Mouse (Mus musculus): ENCODE measurements at regions not wholly inside any gene's neighbourhood (a gene's known extent, or its start where the extent isn't known, plus 50 kb on each side); places are given as distances from the start of the nearest gene placed in this dataset.
A peak's percentile ranks its signal among the peaks of the same experiment; 100 is the strongest.

DNA sequence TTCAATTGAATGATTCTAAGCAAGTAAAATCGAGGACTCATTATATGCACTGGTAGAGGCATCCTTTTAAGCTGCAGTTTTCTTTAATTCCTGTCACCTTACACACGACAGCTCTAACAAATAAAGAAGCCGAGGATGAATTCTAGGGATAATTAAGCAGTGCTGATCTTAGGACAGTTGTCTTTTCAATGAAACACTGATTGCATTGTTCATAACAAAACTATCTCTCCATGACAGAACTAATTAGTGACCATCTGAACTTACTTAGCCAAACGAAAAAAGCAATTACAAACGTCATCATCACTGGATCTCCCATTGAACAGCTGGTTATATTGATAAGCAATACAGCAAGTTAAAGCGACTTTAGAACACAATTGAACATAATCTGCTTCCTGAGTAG lies 1579.7 kb upstream of the G6pd2 start:
- no peak for DNase-seq (ENCODE audit: low spot score)

DNA sequence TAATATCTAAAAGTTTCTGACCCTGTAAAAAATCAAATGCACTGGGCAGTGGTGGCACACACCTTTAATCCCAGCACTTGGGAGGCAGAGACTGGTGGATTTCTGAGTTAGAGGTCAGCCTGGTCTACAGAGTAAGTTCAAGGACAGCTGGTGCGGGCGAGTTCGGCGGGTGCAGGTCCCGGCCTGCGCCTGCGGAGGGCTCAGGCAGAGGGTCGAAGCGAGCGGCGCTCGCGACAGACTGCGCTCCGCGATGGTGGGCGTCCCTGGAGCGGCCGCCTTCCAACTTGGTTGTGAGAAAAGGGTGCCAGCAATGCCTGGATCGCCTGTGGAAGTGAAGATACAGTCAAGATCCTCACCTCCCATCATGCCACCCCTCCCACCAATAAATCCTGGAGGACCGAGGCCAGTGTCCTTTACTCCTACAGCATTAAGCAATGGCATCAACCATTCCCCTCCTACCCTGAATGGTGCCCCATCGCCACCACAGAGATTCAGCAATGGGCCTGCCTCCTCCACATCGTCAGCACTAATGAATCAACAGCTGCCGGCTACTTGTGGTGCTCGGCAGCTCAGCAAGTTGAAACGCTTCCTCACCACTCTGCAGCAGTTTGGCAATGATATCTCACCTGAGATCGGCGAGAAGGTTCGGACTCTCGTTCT lies 1577.3 kb upstream of the G6pd2 start:
- peak; percentile 5 for DNase-seq (ENCODE audit: low spot score)

DNA sequence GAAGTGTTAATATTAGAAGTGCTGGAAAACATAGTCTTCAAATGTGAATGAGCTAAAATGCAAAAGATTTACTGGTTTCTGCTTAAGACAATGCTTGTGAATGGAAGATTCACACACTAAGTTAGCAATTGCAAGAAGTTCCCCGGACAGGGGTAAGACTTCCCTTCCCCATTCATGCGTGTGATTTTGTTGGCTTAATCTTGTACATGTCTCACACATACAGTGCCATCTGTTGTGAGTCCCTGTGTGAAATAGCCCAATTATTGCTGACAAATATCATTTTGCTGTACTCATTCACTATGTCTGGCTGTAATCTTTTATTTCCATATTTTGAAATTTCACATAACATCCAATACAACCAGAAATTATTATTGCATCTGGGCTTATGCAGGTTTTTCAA lies 1564.4 kb upstream of the G6pd2 start:
- DNase-seq (ENCODE audit: low spot score): no peak

DNA sequence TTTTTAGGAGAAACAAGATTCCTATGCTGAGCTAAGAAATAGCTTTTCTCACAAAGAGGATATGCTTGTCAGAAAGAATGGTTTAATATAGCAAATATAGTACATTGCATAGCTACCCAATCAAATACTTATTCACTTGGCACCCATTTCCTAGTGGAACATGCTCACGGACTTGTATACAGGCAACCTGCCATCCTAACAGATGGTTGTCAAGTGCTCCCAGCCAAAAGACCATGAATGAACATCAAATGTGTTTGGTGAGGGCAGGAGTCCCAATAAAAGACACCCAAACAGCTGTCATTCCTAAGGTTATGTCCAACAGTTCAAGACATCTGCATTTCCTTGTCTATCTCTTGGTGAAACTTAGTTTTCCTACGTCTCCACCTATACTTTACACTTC lies 1531.9 kb upstream of the G6pd2 start:
- no peak for DNase-seq (ENCODE audit: low spot score)
